Mouse (Mus musculus) gastrocnemius, adult 8-10 months (tissue): ENCODE data around the gene Mus81. TPM values are rescaled to one million over a fixed set of nuclear protein-coding genes. Genes with fewer than 3 reads are reported as not detected.
"Not testable (repeated sequence)": the region's sequence is repeated elsewhere in the genome, so short reads cannot be mapped to it uniquely, and the experiment has no call there.

Experiments used
- DNase-seq, 2 experiments: peaks; one replicate each; pipeline ENCODE4 v3.0.0; 2022; ENCODE audit warnings: low spot score in 2 of 2
- total RNA-seq, 4 experiments: library from RNA; stranded (reverse); gene quantifications; 2 replicates each; pipeline ENCODE4 v1.2.4; 2022

Gene Mus81
- total RNA-seq, 4 experiments from 2014 or later: 18.5 to 22.8 (median 21.2) TPM

DNA sequence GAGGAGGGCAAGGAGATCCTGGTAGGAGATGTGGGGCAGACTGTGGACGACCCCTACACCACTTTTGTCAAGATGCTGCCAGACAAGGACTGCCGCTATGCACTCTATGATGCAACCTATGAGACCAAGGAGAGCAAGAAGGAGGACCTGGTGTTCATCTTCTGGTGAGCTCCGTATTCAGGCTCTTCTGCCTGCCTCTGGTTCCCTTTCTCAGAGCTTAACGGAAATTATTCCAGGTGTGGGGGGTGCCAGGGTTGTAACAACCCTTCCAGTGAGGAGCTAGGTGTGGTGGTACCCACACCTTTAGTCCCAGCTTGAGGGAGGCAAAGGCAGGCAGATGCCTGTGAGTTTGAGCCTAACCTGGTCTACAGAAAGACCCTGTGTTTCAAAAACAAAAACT, 4.4 kb upstream of the Mus81 start:
- no peak for DNase-seq

DNA sequence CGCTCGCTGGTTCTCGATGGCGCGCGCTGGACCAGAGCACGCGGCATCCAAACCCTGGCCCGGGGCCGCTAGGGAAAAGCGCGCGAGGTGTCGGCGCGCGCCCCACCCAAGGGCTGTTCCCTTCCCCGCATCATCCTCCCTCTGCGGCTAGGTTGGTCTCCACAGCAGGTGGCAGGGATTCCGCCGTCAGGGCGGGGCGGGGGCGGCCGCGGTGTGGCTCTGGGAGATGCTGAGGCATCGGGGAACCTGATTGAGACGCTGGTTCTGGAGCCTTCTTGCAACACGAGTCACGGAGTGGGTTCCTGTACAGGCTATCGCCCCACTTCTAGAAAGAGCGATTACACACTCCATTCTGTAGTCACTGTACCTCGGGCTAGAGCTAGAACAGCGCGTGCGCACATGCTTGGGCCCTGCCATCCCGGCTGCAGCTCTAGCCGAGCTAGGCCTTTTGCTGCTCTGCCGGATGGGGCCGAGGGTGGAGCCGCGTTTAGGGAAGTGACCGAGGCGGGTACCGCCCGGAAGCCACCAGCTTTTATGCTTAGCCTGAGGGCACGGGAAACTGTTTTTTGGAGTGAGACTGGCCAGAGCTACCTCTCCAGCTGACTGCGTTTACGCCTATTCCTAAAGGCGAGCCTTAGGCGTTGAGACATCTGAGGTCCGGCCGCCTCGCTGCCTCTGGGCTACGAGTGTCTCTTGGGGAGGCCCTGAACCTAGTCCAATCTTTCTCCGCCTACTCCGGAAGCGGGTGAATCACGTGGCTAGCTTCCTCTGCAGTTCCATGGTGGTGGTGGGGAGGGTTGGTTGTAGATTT, 2.9 kb upstream of the Mus81 start:
- peak; percentile 76 to 77 for DNase-seq

DNA sequence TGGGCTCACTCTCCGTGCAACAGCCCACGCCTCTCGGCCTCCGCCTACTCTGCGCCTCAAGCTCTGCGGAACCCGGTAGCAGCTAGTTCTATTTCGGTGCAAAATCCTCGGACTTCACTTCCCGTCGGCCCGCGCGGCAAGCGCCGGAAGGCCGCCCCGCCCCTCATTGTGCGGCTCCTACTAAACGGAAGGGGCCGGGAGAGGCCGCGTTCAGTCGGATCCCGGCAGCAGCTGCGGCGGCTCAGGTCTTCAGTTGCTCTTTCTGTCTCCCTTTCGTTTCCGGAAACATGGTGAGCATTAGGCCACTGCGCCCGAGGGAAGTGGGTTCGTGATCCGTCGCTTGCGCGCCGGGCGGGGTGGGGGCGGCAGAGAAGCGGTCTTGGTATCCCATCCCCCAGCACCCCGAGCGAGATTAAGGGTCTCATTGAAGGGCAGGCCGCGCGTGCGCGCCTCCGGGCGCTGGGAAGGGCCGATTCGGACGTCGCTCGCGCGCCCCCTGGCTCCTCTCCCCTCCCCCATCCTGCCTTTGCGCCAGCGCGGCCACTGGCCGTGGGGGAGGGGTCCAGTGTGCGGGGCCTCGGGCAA, 2.2 kb upstream of the Mus81 start, which contains the start of gene Cfl1:
TSS of gene Cfl1 (plus strand) at position 143 of the 585 bp plus-strand sequence.
- DNase-seq: peak; percentile 88 to 91

DNA sequence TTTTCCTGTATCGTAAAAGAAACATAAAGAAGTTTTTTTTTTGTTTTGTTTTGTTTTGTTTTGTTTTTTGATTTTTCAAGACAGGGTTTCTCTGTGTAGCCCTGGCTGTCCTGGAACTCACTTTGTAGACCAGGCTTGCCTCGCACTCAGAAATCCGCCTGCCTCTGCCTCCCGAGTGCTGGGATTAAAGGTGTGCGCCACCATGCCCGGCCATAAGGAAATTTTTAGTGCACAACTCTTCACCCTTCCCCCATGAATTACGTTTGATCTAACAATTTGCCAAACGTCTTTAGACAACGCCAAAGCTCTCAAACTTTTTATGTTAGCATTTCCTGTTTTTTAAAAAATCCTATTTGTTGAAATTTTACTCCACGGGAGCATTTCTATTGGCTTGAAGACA, 1.5 kb upstream of the Mus81 start:
- DNase-seq: not testable (repeated sequence)

DNA sequence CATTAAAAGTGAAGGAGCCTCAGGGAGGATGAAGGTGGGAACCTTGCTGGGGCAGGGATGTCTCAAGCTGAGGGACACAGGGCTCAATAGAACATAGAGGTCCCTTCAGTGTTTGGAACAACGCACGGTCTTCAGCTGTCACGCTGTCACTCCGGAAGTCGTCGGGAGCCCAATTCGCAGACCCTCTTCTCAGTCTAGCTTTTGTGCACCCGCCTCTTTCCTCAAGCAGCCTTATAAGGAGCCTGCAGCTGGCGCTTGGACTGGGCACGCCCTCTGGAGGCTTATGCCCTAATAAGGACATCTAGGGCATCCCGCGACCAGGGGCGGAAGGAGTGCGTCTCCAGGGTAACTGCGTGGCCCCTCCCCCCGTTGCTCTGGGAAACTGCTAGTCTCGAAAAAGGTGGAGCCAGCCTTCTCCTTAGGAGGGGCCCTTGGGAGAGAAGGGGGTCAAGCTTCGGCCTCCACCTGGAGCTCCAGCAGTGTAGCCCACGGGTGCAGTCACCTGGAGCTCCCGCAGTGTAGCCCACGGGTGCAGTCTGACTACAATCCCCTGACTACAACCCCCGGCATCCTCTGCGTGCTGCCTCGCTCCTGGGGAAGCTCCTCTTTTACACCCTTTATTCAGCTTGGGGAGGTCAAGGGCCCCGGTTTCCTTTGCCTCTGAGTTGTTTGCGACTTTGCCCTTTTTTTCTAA, 823 bp upstream of the Mus81 start:
- DNase-seq: peak; percentile 97 to 98

DNA sequence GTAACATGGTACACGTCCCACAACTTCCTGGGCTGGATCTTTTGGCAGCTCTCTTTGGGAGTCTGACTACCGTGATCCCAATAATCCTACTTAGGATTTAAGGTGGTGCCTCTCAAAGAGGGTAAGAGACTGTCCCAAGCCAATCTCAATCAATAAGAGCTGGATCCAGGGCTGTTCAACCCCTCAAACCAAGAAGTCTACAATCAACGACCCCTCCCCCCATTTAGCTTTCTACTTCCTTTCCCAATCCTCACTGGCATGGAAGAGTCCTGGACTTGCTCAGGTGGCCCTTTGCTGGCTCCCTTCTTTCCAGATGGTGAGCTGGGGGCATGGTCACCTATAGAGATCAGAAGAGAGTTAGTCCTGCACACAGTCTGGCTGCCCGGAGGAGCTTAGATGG, 1.4 kb downstream of the Mus81 start:
- no peak for DNase-seq

DNA sequence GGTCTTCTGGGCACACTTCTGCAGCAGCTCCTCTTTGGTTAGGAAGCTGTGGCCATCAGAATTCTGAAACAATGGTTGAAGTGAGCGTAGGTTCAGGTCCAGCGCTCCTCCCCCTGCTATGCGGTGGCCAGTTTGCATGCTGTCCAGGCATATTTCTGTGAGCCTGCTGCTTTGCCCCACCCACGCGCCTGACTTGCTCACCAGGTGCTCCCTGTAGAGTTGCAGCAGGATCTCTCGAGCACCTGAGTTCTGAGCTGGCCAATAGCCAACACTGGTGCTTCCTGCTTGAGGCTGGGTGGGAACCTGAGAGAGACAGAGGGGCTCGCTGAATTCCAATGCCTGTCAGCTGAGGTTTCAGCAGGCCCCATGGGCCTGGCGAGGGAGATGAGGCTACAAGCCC, 1.9 kb downstream of the Mus81 start:
- no peak for DNase-seq

DNA sequence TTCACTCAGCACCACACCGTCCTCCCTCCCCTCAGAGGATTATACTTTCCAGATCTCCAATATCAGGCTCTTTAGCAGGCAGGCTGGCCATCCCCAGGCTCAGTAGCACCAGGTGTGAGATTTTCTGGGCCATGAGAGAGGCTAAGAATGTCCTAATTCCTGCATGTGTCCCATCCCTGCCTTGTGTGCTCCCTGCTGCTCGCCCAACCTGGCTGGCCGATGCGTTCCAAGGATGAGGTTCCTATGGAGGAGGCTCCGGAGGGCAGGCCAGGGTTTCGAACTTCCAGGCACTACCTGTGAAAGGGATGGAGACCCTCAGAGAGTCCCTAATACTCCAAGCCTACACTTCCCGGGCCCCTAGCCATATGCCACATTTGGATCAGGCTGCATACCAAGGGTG, 2.4 kb downstream of the Mus81 start:
- no peak for DNase-seq

DNA sequence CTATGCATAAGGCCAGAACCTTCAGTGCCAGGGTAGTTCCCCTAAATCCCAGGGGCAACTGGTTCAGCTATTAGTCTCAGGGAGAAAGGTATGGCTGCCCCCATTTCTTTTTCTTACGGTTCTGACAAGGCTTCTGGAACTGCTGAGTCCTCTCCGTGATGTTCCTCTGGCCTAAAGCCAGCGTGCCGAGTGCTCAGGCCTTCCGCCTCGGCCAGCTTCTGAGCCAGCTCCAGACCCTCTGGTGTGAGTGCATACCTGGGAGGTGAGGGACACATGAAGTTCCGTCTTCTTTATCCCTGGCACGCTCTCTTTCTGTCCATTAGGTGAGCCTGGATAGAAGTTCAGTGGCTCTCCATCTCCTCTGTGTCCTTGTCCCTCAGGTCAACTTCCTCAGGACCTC, 2.8 kb downstream of the Mus81 start:
- no peak for DNase-seq

DNA sequence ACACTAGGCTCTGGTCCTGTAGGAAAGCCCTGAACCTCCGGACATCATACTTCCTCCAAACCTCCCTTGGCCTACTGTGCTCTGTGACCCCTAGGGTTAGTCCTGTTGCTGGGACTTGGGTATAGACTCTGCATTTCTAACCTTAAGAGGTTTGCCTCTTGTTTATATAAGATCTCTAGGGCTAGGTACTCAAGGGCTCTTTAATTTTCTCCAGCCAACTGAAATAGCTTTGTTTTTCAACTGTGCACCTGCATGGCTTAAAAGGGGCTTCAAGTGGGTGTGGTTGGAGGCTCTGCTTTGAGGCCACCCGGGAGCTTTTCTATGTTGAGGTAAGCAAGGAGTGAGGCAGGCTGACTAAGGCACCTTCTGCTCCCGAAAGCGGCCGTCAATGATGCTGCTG, 3.7 kb downstream of the Mus81 start:
- DNase-seq: no peak

DNA sequence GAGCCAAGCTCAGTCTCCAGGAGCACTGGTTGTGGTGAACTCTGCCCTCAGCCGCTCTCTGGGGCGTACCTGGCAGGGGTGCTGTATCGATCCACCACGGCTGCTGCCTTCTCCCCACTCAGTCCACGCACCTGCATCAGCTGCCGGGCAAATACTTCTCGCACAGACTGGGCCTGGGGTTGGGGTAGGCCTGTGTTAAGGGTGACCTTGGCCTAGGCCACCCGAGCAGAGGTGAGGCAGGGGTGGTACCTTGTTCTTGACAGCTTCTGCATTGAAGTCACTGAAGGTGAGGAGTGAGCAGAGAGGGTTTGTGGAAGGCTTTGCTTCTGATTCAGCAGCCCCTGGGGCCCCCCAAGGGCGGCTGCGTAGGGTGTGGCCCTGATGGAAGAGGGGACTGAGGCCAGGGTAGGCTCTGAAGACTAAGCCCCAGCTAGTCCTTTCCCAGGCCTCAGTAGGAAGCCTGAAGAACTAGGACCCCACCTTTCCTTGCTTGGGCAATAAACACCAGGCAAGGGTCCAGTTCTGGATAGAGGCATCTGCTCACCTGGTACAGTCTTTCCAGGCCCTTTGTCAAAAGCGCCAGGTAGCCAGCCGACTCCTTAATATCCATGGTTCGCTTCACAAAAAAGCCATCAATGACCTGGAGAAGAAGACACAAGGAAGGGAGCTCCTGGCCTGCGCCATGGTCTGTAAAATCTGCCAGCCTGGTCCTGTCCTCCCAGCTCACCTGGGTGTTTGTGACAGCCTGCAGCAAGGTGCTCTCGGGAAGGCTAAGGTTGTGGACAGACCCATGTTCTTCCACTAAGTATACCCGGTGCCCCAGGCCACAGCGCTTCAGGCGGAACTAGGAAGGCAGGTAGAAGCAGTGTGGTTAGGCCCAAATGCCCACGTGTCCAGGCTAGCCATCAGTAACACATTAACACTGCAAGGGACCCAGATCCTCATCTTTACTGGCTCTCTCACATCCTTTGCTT, 4.5 kb downstream of the Mus81 start:
- no peak for DNase-seq

DNA sequence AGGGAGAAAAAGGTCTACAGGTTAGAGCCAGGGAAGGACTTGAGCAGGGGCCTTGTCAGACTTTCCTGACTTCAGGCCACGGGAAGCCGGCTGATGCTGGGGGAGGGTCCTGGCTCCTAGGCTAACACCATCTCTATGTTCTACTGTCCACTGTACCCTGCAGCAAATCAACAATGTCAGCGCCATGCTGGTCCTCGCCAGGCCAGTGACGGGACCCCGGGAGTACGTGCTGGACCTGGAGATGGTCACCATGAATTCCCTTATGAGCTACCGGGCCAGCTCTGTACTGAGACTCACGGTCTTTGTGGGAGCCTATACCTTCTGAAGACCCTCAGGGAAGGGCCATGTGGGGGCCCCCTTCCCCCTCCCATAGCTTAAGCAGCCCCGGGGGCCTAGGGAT, 6.8 kb downstream of the Mus81 start:
- no peak for DNase-seq

DNA sequence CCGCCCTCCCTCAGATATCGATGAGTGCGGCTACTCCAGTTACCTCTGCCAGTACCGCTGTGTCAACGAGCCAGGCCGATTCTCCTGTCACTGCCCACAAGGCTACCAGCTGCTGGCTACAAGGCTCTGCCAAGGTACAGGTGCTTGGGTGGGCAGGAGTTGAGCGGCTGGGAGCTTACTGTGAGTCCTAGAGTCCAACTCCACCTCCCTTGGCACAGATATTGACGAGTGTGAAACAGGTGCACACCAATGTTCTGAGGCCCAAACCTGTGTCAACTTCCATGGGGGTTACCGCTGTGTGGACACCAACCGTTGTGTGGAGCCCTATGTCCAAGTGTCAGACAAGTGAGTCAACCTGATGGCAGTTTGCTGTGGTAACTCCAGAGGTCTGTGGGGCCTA, 8.2 kb downstream of the Mus81 start:
- no peak for DNase-seq

DNA sequence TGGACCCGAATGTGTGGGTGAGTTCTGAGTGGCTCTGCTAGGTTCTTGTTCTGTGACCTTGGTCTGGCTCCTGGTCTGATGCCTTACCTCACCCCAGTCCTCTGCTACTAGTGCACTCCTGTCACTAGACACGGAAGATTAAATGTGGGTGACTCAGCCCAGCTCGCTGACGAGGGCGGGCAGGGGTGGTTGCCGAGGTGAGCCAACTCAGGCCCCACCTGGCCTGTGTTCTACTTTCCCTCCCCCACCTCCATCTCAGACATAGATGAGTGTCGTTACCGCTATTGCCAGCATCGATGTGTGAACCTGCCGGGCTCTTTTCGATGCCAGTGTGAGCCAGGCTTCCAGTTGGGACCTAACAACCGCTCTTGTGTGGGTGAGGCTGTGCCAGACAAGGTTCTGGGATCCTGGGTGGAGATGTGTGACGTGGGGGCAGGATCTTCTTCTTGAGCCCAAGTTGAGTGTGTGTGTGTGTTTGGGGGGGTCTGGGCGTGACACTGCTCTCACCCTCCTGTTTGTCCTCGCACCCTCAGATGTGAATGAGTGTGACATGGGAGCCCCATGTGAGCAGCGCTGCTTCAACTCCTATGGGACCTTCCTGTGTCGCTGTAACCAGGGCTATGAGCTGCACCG, 10.4 kb downstream of the Mus81 start:
- DNase-seq: no peak

DNA sequence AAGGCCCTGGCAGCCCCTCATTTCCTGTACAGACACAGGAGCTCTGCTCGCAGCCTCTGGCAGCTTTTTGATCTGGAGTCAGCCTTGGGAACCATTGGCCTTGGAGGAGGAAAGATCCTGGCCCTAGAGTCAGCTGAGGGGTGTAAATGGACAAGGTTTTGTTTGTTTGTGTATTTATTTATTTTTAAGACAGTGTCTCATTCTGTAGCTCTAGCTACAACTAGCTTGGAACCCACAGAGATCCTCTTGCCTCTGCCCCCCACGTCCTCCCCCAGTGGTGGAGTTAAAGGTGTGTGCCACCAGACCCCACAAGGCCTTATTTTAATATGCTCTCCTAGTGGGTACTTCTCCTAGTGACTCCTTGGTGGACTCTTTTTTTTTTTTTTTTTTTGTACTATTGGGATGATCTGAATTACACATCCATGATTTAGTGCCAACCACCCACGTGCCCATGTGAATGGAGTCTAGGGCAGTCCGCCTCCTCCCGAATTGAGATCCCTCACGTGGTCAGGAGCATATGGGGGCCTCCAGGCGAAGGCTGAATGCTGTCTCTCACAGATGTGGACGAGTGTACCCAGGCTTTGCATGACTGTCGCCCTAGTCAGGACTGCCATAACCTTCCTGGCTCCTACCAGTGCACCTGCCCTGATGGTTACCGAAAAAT, 11.1 kb downstream of the Mus81 start:
- no peak for DNase-seq

DNA sequence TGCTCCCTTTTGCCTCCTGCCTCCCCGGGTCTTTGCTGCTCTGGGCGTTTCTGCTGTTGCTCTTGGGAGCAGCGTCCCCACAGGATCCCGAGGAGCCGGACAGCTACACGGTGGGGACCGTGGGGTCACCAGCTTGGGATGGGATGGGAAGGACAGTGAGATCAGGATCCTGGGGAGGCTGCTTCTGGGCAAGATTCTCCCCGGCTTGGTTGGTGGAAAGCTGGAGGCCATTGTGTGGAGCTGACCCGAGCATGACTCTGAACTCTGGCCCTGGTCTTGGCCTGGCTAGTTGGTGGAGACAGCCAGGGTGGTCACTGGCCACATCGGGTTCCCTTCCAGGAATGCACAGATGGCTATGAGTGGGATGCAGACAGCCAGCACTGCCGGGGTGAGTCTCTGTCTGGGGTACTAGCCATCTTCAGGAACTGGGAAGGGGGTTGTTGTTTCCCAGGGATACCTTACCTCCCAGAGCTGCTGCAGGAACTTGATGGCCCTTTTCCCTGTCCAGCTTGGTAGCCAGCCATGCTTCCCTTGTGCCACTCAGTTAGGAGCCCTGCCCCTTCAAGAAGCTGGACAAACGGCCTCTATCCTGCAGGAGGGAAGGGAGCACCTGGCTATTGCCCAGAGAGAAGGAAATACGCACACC, 13.0 kb downstream of the Mus81 start:
- no peak for DNase-seq

DNA sequence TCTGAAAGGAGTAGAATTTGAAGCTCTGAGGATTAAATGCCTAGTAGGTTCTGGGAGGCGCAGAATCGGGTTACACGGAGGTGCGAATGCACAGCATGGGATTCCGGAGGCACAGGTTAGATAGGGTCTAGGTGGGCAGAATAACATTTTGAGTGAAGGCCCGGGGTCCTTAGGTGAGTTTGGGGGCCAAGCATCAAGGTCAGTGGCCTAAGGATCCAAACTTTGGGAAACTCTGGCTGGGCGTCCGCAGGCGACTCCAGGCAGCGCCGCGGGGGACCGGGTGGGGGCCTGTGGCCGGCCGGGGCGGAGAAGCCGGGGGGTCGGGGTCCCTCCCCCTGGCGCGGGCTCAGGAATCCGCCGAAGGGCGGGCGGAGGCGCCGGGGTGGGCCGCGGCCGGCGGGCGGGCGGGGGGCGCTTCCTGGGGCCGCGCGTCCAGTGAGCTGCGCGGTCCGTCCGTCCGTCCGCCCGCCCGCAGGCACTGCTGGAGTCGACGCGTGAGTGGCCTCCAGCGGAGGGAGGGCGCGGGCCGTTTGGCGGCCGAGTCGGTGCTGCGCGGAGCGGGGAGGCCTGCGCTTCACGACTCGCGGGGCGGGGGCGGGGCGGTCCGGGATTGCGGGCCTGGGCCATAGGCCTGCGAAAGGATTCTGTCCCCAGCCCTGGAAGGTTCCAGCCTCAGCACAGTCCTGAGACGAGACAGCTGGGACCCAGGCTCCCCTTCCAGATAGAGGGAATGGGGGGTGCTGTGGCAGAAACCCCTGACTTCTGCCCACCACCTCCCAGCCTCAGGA, 13.7 kb downstream of the Mus81 start:
- DNase-seq: no peak

DNA sequence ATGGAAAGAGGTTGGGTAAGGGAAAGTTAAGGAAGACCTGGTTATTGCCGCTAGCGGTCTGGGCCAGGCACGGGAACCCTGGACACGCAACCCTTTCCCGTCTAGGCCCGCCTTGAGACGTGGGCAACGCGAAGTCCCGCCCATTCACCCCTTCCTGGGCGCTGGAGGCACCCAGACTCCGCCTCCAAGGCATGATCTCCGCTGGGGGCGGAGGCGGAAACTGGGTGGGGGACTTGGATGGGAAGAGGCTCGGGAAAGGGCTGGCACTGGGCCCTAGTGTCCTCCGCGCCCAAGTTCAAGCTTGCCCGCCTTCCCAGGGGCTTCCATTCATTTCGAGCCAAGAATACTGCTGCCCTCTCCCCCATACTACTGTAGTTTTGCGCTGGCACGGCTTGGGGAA, 14.5 kb downstream of the Mus81 start, which contains the start of gene Efemp2:
TSS of gene Efemp2 (plus strand) at position 235 of the 400 bp plus-strand sequence.
- DNase-seq: peak; percentile 66 to 78

DNA sequence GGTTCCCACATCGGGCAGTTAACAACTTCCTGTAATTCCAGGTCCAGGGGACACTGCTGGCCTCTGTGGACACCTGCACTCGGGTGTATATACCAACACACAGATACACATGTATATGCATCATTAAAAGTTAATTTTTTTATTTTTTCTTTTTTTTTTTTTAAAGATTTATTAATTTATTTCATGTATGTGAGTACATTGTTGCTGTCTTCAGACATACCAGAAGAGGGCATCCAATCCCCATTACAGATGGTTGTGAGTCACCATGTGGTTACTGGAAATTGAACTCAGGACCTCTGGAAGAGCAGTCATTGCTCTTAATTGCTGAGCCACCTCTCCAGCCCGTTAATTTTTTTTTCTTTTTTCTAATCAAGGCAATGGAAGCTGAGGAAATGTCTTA, 15.3 kb downstream of the Mus81 start:
- DNase-seq: no peak
